Mouse (Mus musculus) CH12.LX (cell line): ENCODE data around the gene Gbe1. TPM values are rescaled to one million over a fixed set of nuclear protein-coding genes. Genes with fewer than 3 reads are reported as not detected.

Experiments used
- DNase-seq: peaks from one replicate; pipeline ENCODE4 v3.0.0-alpha.2; 2013; ENCODE audit errors: extremely low read depth
- H3K27ac ChIP-seq: 2 replicates; pipeline ENCODE4 v1.5.1; 2012; ENCODE audit warnings: low read depth, mild to moderate bottlenecking, control low read depth, moderate library complexity; ENCODE audit not compliant: insufficient read depth
- H3K27me3 ChIP-seq: replicated peaks from 2 replicates; pipeline ENCODE3; 2012; ENCODE audit warnings: inconsistent platforms
- H3K36me3 ChIP-seq, 2 experiments: replicated peaks in 1 of 2; 2 replicates each; pipeline versions ENCODE3 to v1.6.1; 2012; ENCODE audit warnings: inconsistent platforms in 1 of 2, low read length in 1 of 2, mild to moderate bottlenecking in 1 of 2, mixed read lengths in 1 of 2, moderate library complexity in 1 of 2; ENCODE audit not compliant: control insufficient read depth in 1 of 2, insufficient read depth in 1 of 2
- H3K4me1 ChIP-seq, 2 experiments: 2 replicates each; pipeline ENCODE4 v1.6.1; 2012; ENCODE audit warnings: inconsistent platforms in 1 of 2, moderate library complexity in 1 of 2; ENCODE audit not compliant: insufficient read depth in 2 of 2, control insufficient read depth in 1 of 2
- H3K4me2 ChIP-seq: 2 replicates; pipeline ENCODE4 v1.6.1; 2012; ENCODE audit warnings: low read depth, mild to moderate bottlenecking, control low read depth; ENCODE audit not compliant: poor library complexity, insufficient read depth, severe bottlenecking
- H3K4me3 ChIP-seq, 3 experiments: fragments of 150-350 bp in 1 of 3; sonication (generic) in 1 of 3; replicated peaks in 1 of 3; 2 replicates each; pipeline versions ENCODE3 to v1.5.1; 2011 to 2012; ENCODE audit warnings: low read depth in 2 of 3, low read length in 2 of 3, mild to moderate bottlenecking in 2 of 3, moderate library complexity in 2 of 3, control low read depth in 1 of 3, improper control_type of control experiment in 1 of 3, inconsistent platforms in 1 of 3, mixed read lengths in 1 of 3; ENCODE audit not compliant: poor library complexity in 1 of 3
- H3K79me2 ChIP-seq: replicated peaks from 2 replicates; pipeline ENCODE4 v1.6.1; 2012; ENCODE audit warnings: mild to moderate bottlenecking, moderate library complexity; ENCODE audit not compliant: control insufficient read depth, poor library complexity, insufficient read depth, severe bottlenecking; ENCODE audit errors: extremely low read depth
- H3K9ac ChIP-seq: 2 replicates; pipeline ENCODE4 v1.6.1; 2012; ENCODE audit warnings: low read depth, mild to moderate bottlenecking, control low read depth, moderate library complexity; ENCODE audit not compliant: insufficient read depth
- H3K9me3 ChIP-seq: replicated peaks from 2 replicates; pipeline ENCODE3; 2012; ENCODE audit warnings: low read length, inconsistent platforms, mixed read lengths
- BHLHE40 ChIP-seq: IDR thresholded peaks from 2 replicates; pipeline ENCODE4 v1.6.1; 2011; ENCODE audit warnings: mild to moderate bottlenecking, low read depth, low read length, improper control_type of control experiment
- CTCF ChIP-seq, 2 experiments: IDR thresholded peaks in 1 of 2; conservative IDR thresholded peaks in 1 of 2; 2 replicates each; pipeline ENCODE4 v1.5.1; 2011 to 2012; ENCODE audit warnings: low read depth in 2 of 2, low read length in 2 of 2, improper control_type of control experiment in 1 of 2, inconsistent platforms in 1 of 2, mild to moderate bottlenecking in 1 of 2, moderate library complexity in 1 of 2
- ELF1 ChIP-seq: IDR thresholded peaks from 2 replicates; pipeline ENCODE4 v1.6.1; 2014; ENCODE audit warnings: low read depth, mild to moderate bottlenecking, inconsistent platforms, low read length, improper control_type of control experiment
- ETS1 ChIP-seq: conservative IDR thresholded peaks from 2 replicates; pipeline ENCODE4 v1.6.1; 2012; ENCODE audit warnings: low read depth, mild to moderate bottlenecking, inconsistent platforms, low read length, improper control_type of control experiment, moderate library complexity
- GABPA ChIP-seq: IDR thresholded peaks from 2 replicates; pipeline ENCODE4 v1.6.1; 2012; ENCODE audit warnings: low read depth, low read length, improper control_type of control experiment, inconsistent platforms; ENCODE audit not compliant: insufficient replicate concordance
- IRF4 ChIP-seq: IDR thresholded peaks from 2 replicates; pipeline ENCODE4 v1.6.1; 2014; ENCODE audit warnings: low read depth, mild to moderate bottlenecking, inconsistent platforms, low read length, improper control_type of control experiment
- JUN ChIP-seq: IDR thresholded peaks from 2 replicates; pipeline ENCODE4 v1.6.1; 2011; ENCODE audit warnings: low read depth, mild to moderate bottlenecking, low read length, improper control_type of control experiment, moderate library complexity; ENCODE audit not compliant: insufficient read depth
- JUND ChIP-seq: conservative IDR thresholded peaks from 2 replicates; pipeline ENCODE4 v1.6.1; 2011; ENCODE audit warnings: low read depth, low read length, improper control_type of control experiment
- MAFK ChIP-seq: IDR thresholded peaks from 2 replicates; pipeline ENCODE4 v1.6.1; 2011; ENCODE audit warnings: low read length, improper control_type of control experiment; ENCODE audit not compliant: insufficient replicate concordance
- MAX ChIP-seq: IDR thresholded peaks from 2 replicates; pipeline ENCODE4 v1.6.1; 2011; ENCODE audit warnings: low read length, improper control_type of control experiment
- MEF2A ChIP-seq: IDR thresholded peaks from 2 replicates; pipeline ENCODE4 v1.6.1; 2014; ENCODE audit warnings: low read depth, mild to moderate bottlenecking, inconsistent platforms, low read length, improper control_type of control experiment, borderline replicate concordance
- MXI1 ChIP-seq: IDR thresholded peaks from 2 replicates; pipeline ENCODE4 v1.6.1; 2011; ENCODE audit warnings: mild to moderate bottlenecking, low read depth, low read length, improper control_type of control experiment
- MYC ChIP-seq: IDR thresholded peaks from 2 replicates; pipeline ENCODE4 v1.6.1; 2011; ENCODE audit warnings: low read depth, mild to moderate bottlenecking, improper control_type of control experiment, low read length
- NELFE ChIP-seq: IDR thresholded peaks from 2 replicates; pipeline ENCODE4 v1.6.1; 2011; ENCODE audit warnings: low read depth, low read length, improper control_type of control experiment
- NRF1 ChIP-seq: IDR thresholded peaks from 2 replicates; pipeline ENCODE4 v1.6.1; 2014; ENCODE audit warnings: low read depth, mild to moderate bottlenecking, inconsistent platforms, low read length, improper control_type of control experiment, moderate library complexity
- POLR2AphosphoS2 ChIP-seq: IDR thresholded peaks from 2 replicates; pipeline ENCODE4 v1.6.1; 2011; ENCODE audit warnings: low read depth, low read length, improper control_type of control experiment
- RCOR1 ChIP-seq: conservative IDR thresholded peaks from 2 replicates; pipeline ENCODE4 v1.6.1; 2012; ENCODE audit warnings: low read depth, mild to moderate bottlenecking, inconsistent platforms, low read length, improper control_type of control experiment
- SMC3 ChIP-seq: IDR thresholded peaks from 2 replicates; pipeline ENCODE4 v1.6.1; 2011; ENCODE audit warnings: low read depth, low read length, improper control_type of control experiment
- TBP ChIP-seq: conservative IDR thresholded peaks from 2 replicates; pipeline ENCODE4 v1.6.1; 2011; ENCODE audit warnings: low read depth, low read length, improper control_type of control experiment
- UBTF ChIP-seq: IDR thresholded peaks from 2 replicates; pipeline ENCODE4 v1.6.1; 2012; ENCODE audit warnings: low read depth, mild to moderate bottlenecking, inconsistent platforms, low read length, improper control_type of control experiment, moderate library complexity
- USF1 ChIP-seq: IDR thresholded peaks from 2 replicates; pipeline ENCODE4 v1.6.1; 2014; ENCODE audit warnings: low read depth, mild to moderate bottlenecking, inconsistent platforms, low read length, improper control_type of control experiment
- ZC3H11A ChIP-seq: IDR thresholded peaks from 2 replicates; pipeline ENCODE4 v1.6.1; 2012; ENCODE audit warnings: low read depth, mild to moderate bottlenecking, inconsistent platforms, low read length, improper control_type of control experiment
- ZKSCAN1 ChIP-seq: IDR thresholded peaks from 2 replicates; pipeline ENCODE4 v1.6.1; 2012; ENCODE audit warnings: low read depth, inconsistent platforms, low read length, improper control_type of control experiment, borderline replicate concordance
- ZMIZ1 ChIP-seq: IDR thresholded peaks from 2 replicates; pipeline ENCODE4 v1.6.1; 2012; ENCODE audit warnings: low read depth, mild to moderate bottlenecking, inconsistent platforms, low read length, improper control_type of control experiment
- ZNF384 ChIP-seq: IDR thresholded peaks from 2 replicates; pipeline ENCODE4 v1.6.1; 2012; ENCODE audit warnings: low read depth, low read length, improper control_type of control experiment, inconsistent platforms
- dilution Hi-C: fragments of 300-500 bp; cut with MboI; formaldehyde crosslinking; loops from 2 replicates; pipeline ENCODE4 v1.14.3; 2020; ENCODE audit warnings: low sequenced_read_pairs; ENCODE audit not compliant: extremely low pct_unique_long_range_greater_than_20kb, extremely low pct_ligation_motif_present
- in situ Hi-C: fragments of 300-500 bp; cut with MboI; formaldehyde crosslinking; loops from 3 replicates; pipeline ENCODE4 v1.14.3; 2019; ENCODE audit warnings: low sequenced_read_pairs, low pct_ligation_motif_present, low pct_unique_long_range_greater_than_20kb, mixed read lengths
- polyA plus RNA-seq: library from polyadenylated mRNA; unstranded; fragments of >175 nt; gene quantifications from 2 replicates; pipeline ENCODE4 v1.2.1, GENCODE M21; 2012; ENCODE audit warnings: low read depth; ENCODE audit not compliant: insufficient read length
- total RNA-seq, 2 experiments: library from RNA; depleted of rRNA; stranded (reverse); fragments of 300-350 nt in 1 of 2; fragments of >200 nt in 1 of 2; gene quantifications; 2 replicates each; pipeline ENCODE4 v1.2.3; 2012 to 2014

Gene Gbe1
- total and polyA plus RNA-seq, 3 experiments: not detected

- no peak overlapping the region for H3K4me3 ChIP-seq
- no peak for DNase-seq
- H3K27me3 ChIP-seq: no peaks in the 10 kb centered on the region
- in situ Hi-C loops (no loop called here), dilution Hi-C loops (no loop called here)
- TF ChIP-seq MYC: no peak
- no peak for TF ChIP-seq MEF2A
- TF ChIP-seq BHLHE40: no peak
- no peak for TF ChIP-seq MAX
- no peak for TF ChIP-seq CTCF (conservative IDR thresholded peaks at IDR 0.05 in 1 of 2, IDR thresholded peaks at IDR 0.05 in 1 of 2; ENCODE audit: low read depth in 2 of 2, low read length in 2 of 2)
- TF ChIP-seq TBP: no peak
- TF ChIP-seq IRF4: no peak
- TF ChIP-seq UBTF: no peak
- TF ChIP-seq ZNF384: no peak
- TF ChIP-seq JUND: no peak
- TF ChIP-seq RCOR1: no peak
- no peak for TF ChIP-seq NRF1
- no peak for TF ChIP-seq ETS1
- TF ChIP-seq ZMIZ1: no peak
- TF ChIP-seq MXI1: no peak
- TF ChIP-seq POLR2AphosphoS2: no peak
- no peak for TF ChIP-seq JUN
- TF ChIP-seq SMC3: no peak
- peaks cover 71% of the 10 kb centered on the region for H3K9me3 ChIP-seq
- no peak overlapping the region for H3K9ac ChIP-seq
- no peaks in the 10 kb centered on the region for H3K36me3 ChIP-seq
- H3K4me2 ChIP-seq: no peak overlapping the region
- H3K4me1 ChIP-seq: no peaks in the 10 kb centered on the region
- H3K79me2 ChIP-seq: no peaks in the 10 kb centered on the region
- H3K27ac ChIP-seq: no peak overlapping the region
Measured at GRCm38 (mm10) chr16:70522861-70523260, 209.1 kb downstream of the Gbe1 start.

GRCm38 (mm10) chr16:70523566-70523965, 209.8 kb downstream of the Gbe1 start:
- Histone ChIP-seq H3K4me3 (no peak overlapping the region), H3K4me2 (no peak overlapping the region), H3K4me1 (no peaks in the 10 kb centered on the region), H3K27ac (no peak overlapping the region), H3K27me3 (no peaks in the 10 kb centered on the region)
- in situ Hi-C loops (no loop called here), dilution Hi-C loops (no loop called here)
- no peak for DNase-seq
- TF ChIP-seq MAFK: no peak
- no peak for TF ChIP-seq TBP
- TF ChIP-seq ELF1: no peak
- no peak for TF ChIP-seq ZKSCAN1
- TF ChIP-seq JUN: no peak
- no peak for TF ChIP-seq MEF2A
- no peak for TF ChIP-seq ZNF384
- TF ChIP-seq ETS1: no peak
- TF ChIP-seq ZC3H11A: no peak
- no peak for TF ChIP-seq BHLHE40
- no peak for TF ChIP-seq NELFE
- no peak for TF ChIP-seq SMC3
- TF ChIP-seq GABPA: no peak
- TF ChIP-seq USF1: no peak
- no peak for TF ChIP-seq JUND
- TF ChIP-seq, all 38 proteins: peak for 0
- no peak overlapping the region for H3K9ac ChIP-seq
- H3K79me2 ChIP-seq: no peaks in the 10 kb centered on the region
- peaks cover 68% of the 10 kb centered on the region for H3K9me3 ChIP-seq
- no peaks in the 10 kb centered on the region for H3K36me3 ChIP-seq
